Mouse (Mus musculus) A20 (cell line): ENCODE data around the gene Zfp444.
"Not testable (repeated sequence)": the region's sequence is repeated elsewhere in the genome, so short reads cannot be mapped to it uniquely, and the experiment has no call there.

ENCODE experiments used
- DNase-seq: peaks from one replicate; pipeline ENCODE4 v3.0.0-alpha.2; 2011; ENCODE audit warnings: low read depth, low spot score

Gene Zfp444

GRCm38 (mm10) chr7:6213144-6213543, 41.1 kb downstream of the Zfp444 start:
- peak; percentile 63 for DNase-seq

GRCm38 (mm10) chr7:6214691-6215090, 42.7 kb downstream of the Zfp444 start:
- not testable (repeated sequence) for DNase-seq

DNA sequence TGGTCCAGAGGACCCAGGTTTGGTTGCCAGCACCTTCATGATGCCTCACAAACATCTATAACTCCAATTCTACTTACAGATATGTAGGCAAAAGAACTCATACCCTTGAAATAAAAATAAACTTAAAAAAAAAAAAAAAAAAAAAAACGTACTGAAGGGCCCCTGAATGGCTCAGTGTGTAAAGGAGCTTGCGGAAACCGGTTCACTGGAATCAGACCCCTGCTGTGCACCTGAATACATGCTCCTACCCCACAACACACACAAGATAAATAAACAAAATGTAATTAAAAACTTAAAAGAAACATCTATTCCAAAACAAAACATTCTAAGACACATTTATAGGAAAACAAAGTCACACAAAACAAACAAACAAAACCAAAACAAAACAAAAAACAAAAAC, 48.1 kb downstream of the Zfp444 start:
- DNase-seq = no peak

- DNase-seq = no peak
These were observed 50.0 kb downstream of the Zfp444 start, which contains the start of gene Zscan5b for GRCm38 (mm10) chr7:6221978-6222377. TSS of gene Zscan5b (plus strand) at chr7:6222278.

DNA sequence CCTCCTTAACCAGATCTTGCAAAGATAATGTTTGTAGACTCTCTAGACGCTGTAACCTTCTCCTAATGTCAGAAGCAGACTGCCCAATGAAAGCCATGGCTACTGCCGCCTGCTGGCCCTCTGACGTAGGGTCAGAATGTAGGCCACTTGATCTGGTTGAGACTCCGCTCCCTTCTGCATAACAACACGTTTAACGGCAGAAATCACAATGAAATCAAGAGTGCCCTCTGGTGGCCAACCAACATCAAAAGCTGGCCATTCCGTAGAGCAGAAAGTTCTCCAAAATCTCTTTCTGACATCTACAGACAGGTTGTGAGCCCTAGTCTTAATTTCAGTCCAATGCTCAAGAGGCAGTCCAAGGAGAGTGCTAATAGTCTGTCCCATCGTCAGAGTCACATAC, 56.5 kb downstream of the Zfp444 start:
- peak; percentile 61 for DNase-seq

GRCm38 (mm10) chr7:6239787-6240186, 67.8 kb downstream of the Zfp444 start:
- DNase-seq = no peak

DNA sequence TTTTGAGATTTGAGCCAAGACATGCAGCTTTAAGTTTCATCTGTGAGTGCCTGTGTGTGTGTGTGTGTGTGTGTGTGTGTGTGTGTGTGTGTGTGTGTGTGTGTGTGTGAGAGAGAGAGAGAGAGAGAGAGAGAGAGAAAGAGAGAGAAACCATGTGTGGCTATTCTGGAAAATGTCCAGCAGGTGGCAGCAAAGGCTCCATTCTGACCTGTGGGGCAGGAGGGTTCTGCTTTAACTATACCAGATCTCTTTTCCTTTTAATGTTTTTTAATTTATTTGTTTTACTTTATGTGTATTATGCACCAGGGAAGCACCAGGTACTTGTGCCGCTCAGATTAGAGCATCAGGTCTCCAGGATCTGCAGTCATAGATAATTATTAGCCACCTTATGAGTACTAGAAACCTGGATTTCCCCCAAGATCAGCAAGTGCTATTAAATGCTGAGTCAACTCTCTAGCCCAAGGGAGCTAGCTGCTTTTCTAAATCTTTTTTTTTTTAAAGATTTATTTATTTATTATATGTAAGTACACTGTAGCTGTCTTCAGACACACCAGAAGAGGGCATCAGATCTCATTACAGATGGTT, 68.9 kb downstream of the Zfp444 start:
- peak; percentile 60 for DNase-seq
